Mouse (Mus musculus): ENCODE data around the gene Cacna1i. TPM values are rescaled to one million over a fixed set of nuclear protein-coding genes. Genes with fewer than 3 reads are reported as not detected.

Cacna1i gene
- polyA plus RNA-seq, 2 experiments from 2014 or later, result 0.09 to 0.11 TPM

- no peak for ATAC-seq
Observed at GRCm38 (mm10) chr15:80413988-80414721, 127.1 kb downstream of the Cacna1i start.

GRCm38 (mm10) chr15:80415132-80415531 is 128.1 kb downstream of the Cacna1i start:
- ATAC-seq, result no peak

- no peak for ATAC-seq
Observed at GRCm38 (mm10) chr15:80417066-80417465, 130.0 kb downstream of the Cacna1i start.

DNA sequence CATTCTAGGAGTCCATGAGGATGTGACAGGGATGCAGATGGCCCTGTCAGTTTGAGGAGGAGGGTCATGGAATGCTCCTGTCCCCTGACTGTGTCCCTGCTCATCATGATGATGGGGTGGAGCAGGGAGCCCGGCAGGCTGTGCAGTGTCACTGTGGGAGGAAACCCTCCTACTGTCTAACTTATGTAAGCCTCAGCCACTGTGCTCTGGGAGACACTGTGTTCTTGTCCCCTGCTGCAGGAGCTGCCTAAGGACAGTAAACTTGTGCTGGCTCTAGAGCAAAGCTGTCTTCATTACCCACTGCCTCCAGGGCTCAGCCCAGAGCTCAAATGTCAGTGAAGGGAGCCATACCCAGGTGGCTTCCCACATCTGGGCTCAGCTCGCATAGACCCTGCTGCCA is 131.1 kb downstream of the Cacna1i start:
- no peak for ATAC-seq

- no peak for ATAC-seq
Observed at GRCm38 (mm10) chr15:80430324-80430723, 143.3 kb downstream of the Cacna1i start.

DNA sequence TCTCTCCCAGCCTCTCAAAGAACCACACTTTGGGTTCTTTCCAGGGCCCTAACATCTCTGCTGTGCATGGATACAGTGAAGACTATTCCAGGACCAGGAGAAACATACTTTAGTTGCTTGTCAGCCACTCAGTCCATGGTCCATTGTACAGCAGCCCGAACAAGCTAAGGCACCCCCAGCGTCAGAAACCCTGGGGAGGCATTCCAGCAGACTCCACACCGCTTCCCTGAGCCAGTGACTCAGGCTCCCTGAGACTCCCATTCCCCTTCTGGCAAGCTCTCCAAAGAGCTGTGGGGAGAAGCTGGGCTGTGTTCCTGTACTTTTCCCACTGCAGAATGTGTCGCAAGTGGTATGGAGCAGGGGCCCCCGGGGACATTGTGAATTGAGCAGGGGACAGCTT is 149.9 kb downstream of the Cacna1i start:
- no peak for ATAC-seq

- ATAC-seq, result no peak
Observed at GRCm38 (mm10) chr15:80437996-80438395, 151.0 kb downstream of the Cacna1i start.

DNA sequence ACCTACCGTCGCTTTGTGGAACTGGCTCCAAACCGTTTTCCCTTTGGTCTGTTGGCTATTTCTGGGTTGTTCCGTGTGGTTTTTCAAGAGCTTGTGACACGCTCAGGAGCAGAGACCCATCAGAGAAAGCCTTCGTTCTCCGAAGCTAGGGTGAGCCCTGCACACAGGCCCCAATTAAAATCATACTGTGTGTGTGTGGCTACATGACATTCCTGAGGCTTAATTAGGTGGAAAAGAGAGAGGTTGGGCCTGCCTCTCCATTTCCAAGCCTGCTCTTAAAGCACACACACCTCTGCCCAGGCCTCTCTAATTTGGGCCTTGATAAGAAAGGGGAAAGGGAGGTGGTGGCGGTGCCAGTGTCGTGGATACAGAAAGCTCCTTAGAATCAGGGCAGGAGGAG is 151.4 kb downstream of the Cacna1i start:
- ATAC-seq, result no peak

- ATAC-seq, result no peak
Observed at GRCm38 (mm10) chr15:80440195-80440594, 153.2 kb downstream of the Cacna1i start.

DNA sequence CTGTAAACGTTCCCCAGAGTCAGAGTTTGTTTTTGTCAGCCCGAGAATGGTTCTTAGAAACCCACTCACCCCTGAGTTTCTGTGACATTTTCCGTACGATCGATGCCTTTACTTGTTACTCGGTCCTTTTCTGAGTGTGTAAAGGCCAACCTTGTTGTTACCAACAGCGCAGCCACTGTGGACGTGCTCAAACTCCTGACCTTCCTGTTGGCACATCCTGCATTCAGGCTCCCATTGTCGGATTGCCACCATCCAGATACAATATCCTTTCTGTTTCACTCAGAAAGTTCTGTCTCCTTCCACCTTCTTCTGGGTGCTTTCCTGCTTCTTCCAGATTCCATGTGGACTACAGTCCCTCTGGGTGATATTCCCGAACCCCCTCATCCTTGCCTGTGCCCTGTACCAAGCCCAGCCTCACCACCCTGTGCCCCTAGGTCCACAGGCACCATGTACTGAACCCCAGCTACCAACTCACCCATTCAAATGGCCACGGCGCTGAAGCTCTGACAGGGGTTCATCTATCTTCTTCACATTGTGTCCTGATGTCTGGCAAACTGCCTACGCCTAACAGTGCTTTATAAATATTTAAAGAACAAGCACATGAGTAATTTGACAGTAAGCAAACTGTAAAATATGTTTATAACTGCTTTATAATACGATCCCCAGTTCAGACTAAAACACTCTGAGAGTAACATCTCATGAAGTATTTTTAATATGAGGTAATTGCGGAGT is 159.1 kb downstream of the Cacna1i start:
- no peak for ATAC-seq

Other genes starting within 250 kb of the Cacna1i start
- gene Syngr1, start 195.9 kb upstream of the Cacna1i start, polyA plus RNA-seq (2017; shearing (Covaris generic)), result 1 to 10 TPM in 1 of 2 experiments, not detected in 1; 1.4 TPM
- 1,000 to 10,000 TPM; 4,172 to 4,641 TPM for gene Rpl3, start 195.4 kb upstream of the Cacna1i start, polyA plus RNA-seq (2017; shearing (Covaris generic))
- 10 to 100 TPM; 10.7 to 14.5 TPM for gene Tab1, start 154.1 kb upstream of the Cacna1i start, polyA plus RNA-seq (2017; shearing (Covaris generic))
- under 1 TPM in 1 of 2 experiments, not detected in 1; 0.13 TPM for gene Mgat3, start 113.5 kb upstream of the Cacna1i start, polyA plus RNA-seq (2017; shearing (Covaris generic))
- gene Mief1, start 53.2 kb upstream of the Cacna1i start, polyA plus RNA-seq (2017; shearing (Covaris generic)), result 10 to 100 TPM; 29.3 to 37.0 TPM
- gene AC140267.1, start 51.4 kb upstream of the Cacna1i start, polyA plus RNA-seq (2017; shearing (Covaris generic)), result not detected
- gene Atf4, start 32.1 kb upstream of the Cacna1i start, polyA plus RNA-seq (2017; shearing (Covaris generic)), result 10 to 100 TPM; 74.4 to 88.7 TPM
- 10 to 100 TPM; 18.9 to 21.6 TPM for gene Rps19bp1, start 22.9 kb upstream of the Cacna1i start, polyA plus RNA-seq (2017; shearing (Covaris generic))